Mouse (Mus musculus): ENCODE results near the gene Fgd2. TPM values are rescaled to one million over a fixed set of nuclear protein-coding genes. Genes with fewer than 3 reads are reported as not detected.

Gene Fgd2
- total RNA-seq (2023), result 10 to 100 TPM; 39.5 to 46.5 TPM

GRCm38 (mm10) chr17:29360761-29361221 lies at the start of gene Fgd2:
TSS of gene Fgd2 (plus strand) at chr17:29360914.

GRCm38 (mm10) chr17:29317380-29317779 lies 43.3 kb upstream of the Fgd2 start, which contains the start of gene Pi16:
TSS of gene Pi16 (plus strand) at chr17:29317680.

GRCm38 (mm10) chr17:29347645-29348256 lies 13.0 kb upstream of the Fgd2 start, which contains the start of gene Mtch1:
TSS of gene Mtch1 (minus strand) at chr17:29347934.

Other genes with a start within 250 kb of the Fgd2 start
- 100 to 1,000 TPM; 211 to 216 TPM for gene Rab44, start 246.8 kb upstream of the Fgd2 start, total RNA-seq (2023)
- under 1 TPM in 1 of 2 experiments, not detected in 1; 0.40 TPM for gene Cpne5, start 122.7 kb upstream of the Fgd2 start, total RNA-seq (2023)
- gene Ppil1, start 96.7 kb upstream of the Fgd2 start, total RNA-seq (2023), result 10 to 100 TPM; 20.2 to 20.6 TPM
- gene BC004004, start 92.1 kb upstream of the Fgd2 start, total RNA-seq (2023), result 10 to 100 TPM; 72.4 to 84.1 TPM
- 100 to 1,000 TPM; 204 to 207 TPM for gene Pi16, start 43.2 kb upstream of the Fgd2 start, total RNA-seq (2023)
- 100 to 1,000 TPM in 1 of 2 experiments, 10 to 100 TPM in 1; 81.7 to 111 TPM for gene Mtch1, start 13.0 kb upstream of the Fgd2 start, total RNA-seq (2023)
- gene Pim1, start 129.8 kb downstream of the Fgd2 start, total RNA-seq (2023), result 100 to 1,000 TPM; 351 to 485 TPM
- not detected for gene Gm17657, start 188.7 kb downstream of the Fgd2 start, total RNA-seq (2023)
- 10 to 100 TPM; 11.8 to 12.9 TPM for gene Tbc1d22b, start 188.9 kb downstream of the Fgd2 start, total RNA-seq (2023)
- not detected for gene Tmem217, start 191.5 kb downstream of the Fgd2 start, total RNA-seq (2023)